Mouse (Mus musculus): ENCODE results near the gene Slc37a1.

Slc37a1 gene

GRCm38 (mm10) chr17:31290311-31290710 is 3.7 kb downstream of the Slc37a1 start:
- DNase-seq (ENCODE audit: extremely low read depth, insufficient read length, low spot score): no peak

- no peak for DNase-seq (ENCODE audit: extremely low read depth, insufficient read length, low spot score)
Measured at GRCm38 (mm10) chr17:31290859-31291258, 4.3 kb downstream of the Slc37a1 start.

- DNase-seq (ENCODE audit: extremely low read depth, insufficient read length, low spot score): no peak
Measured at GRCm38 (mm10) chr17:31294363-31295214, 8.0 kb downstream of the Slc37a1 start.

- DNase-seq (ENCODE audit: extremely low read depth, insufficient read length, low spot score): no peak
Measured at GRCm38 (mm10) chr17:31295215-31295891, 8.8 kb downstream of the Slc37a1 start.

GRCm38 (mm10) chr17:31295892-31296781 is 9.5 kb downstream of the Slc37a1 start:
- DNase-seq (ENCODE audit: extremely low read depth, insufficient read length, low spot score): no peak

- DNase-seq (ENCODE audit: extremely low read depth, insufficient read length, low spot score): no peak
Measured at GRCm38 (mm10) chr17:31297521-31297939, 10.9 kb downstream of the Slc37a1 start.

- DNase-seq (ENCODE audit: extremely low read depth, insufficient read length, low spot score): no peak
Measured at GRCm38 (mm10) chr17:31298419-31299209, 12.0 kb downstream of the Slc37a1 start.

- no peak for DNase-seq (ENCODE audit: extremely low read depth, insufficient read length, low spot score)
Measured at GRCm38 (mm10) chr17:31299981-31300380, 13.4 kb downstream of the Slc37a1 start.

GRCm38 (mm10) chr17:31300736-31301135 is 14.1 kb downstream of the Slc37a1 start:
- no peak for DNase-seq (ENCODE audit: extremely low read depth, insufficient read length, low spot score)

- no peak for DNase-seq (ENCODE audit: extremely low read depth, insufficient read length, low spot score)
Measured at GRCm38 (mm10) chr17:31303401-31303800, 16.8 kb downstream of the Slc37a1 start.

GRCm38 (mm10) chr17:31304895-31305775 is 18.5 kb downstream of the Slc37a1 start:
- DNase-seq (ENCODE audit: extremely low read depth, insufficient read length, low spot score): no peak

GRCm38 (mm10) chr17:31305776-31306120 is 19.2 kb downstream of the Slc37a1 start:
- DNase-seq (ENCODE audit: extremely low read depth, insufficient read length, low spot score): no peak

GRCm38 (mm10) chr17:31307756-31308155 is 21.2 kb downstream of the Slc37a1 start:
- DNase-seq (ENCODE audit: extremely low read depth, insufficient read length, low spot score): no peak

GRCm38 (mm10) chr17:31308291-31308816 is 21.8 kb downstream of the Slc37a1 start:
- no peak for DNase-seq (ENCODE audit: extremely low read depth, insufficient read length, low spot score)

- DNase-seq (ENCODE audit: extremely low read depth, insufficient read length, low spot score): no peak
Measured at GRCm38 (mm10) chr17:31309281-31309793, 22.7 kb downstream of the Slc37a1 start.

- no peak for DNase-seq (ENCODE audit: extremely low read depth, insufficient read length, low spot score)
Measured at GRCm38 (mm10) chr17:31311047-31311446, 24.5 kb downstream of the Slc37a1 start.

GRCm38 (mm10) chr17:31312648-31313047 is 26.1 kb downstream of the Slc37a1 start:
- DNase-seq (ENCODE audit: extremely low read depth, insufficient read length, low spot score): no peak

GRCm38 (mm10) chr17:31315046-31315792 is 28.6 kb downstream of the Slc37a1 start:
- no peak for DNase-seq (ENCODE audit: extremely low read depth, insufficient read length, low spot score)
